Mouse (Mus musculus) midbrain, embryonic 15.5 days (tissue): ENCODE measurements around the gene Kri1. TPM values are rescaled to one million over a fixed set of nuclear protein-coding genes. Genes with fewer than 3 reads are reported as not detected.
"Not testable (repeated sequence)": the region's sequence is repeated elsewhere in the genome, so short reads cannot be mapped to it uniquely, and the experiment has no call there.

Experiments
- ATAC-seq: fragments of 200-750 bp; cut with Nextera tagmentation; replicated peaks from 2 replicates; pipeline ENCODE4 v1.8.0; 2017; ENCODE audit warnings: moderate TSS enrichment
- H3K27ac ChIP-seq: fragments of 300-500 bp; sonication (generic); 2 replicates; pipeline ENCODE4 v1.5.1; 2015; ENCODE audit warnings: mild to moderate bottlenecking, inconsistent platforms
- H3K27me3 ChIP-seq: fragments of 300-500 bp; sonication (generic); replicated peaks from 2 replicates; pipeline ENCODE4 v1.6.1; 2015; ENCODE audit warnings: inconsistent platforms
- H3K36me3 ChIP-seq: fragments of 300-500 bp; sonication (generic); replicated peaks from 2 replicates; pipeline ENCODE4 v1.6.1; 2015; ENCODE audit warnings: inconsistent platforms
- H3K4me1 ChIP-seq: fragments of 300-500 bp; sonication (generic); 2 replicates; pipeline ENCODE4 v1.6.1; 2015; ENCODE audit warnings: inconsistent platforms
- H3K4me2 ChIP-seq: fragments of 300-500 bp; sonication (generic); 2 replicates; pipeline ENCODE4 v1.6.1; 2015; ENCODE audit warnings: inconsistent platforms, mild to moderate bottlenecking, moderate library complexity
- H3K4me3 ChIP-seq: fragments of 300-500 bp; sonication (generic); 2 replicates; pipeline ENCODE4 v1.5.1; 2015; ENCODE audit warnings: mild to moderate bottlenecking, inconsistent platforms
- H3K9ac ChIP-seq: fragments of 300-500 bp; sonication (generic); 2 replicates; pipeline ENCODE4 v1.6.1; 2015; ENCODE audit warnings: mild to moderate bottlenecking, inconsistent platforms
- H3K9me3 ChIP-seq: fragments of 300-500 bp; sonication (generic); 2 replicates; pipeline ENCODE4 v1.6.1; 2016; ENCODE audit warnings: inconsistent platforms
- WGBS: fragments of 180-500 bp; shearing (Covaris S2); methylation state at CpG from one replicate; pipeline ENCODE4 v1.1.7; 2015; ENCODE audit warnings: mixed read lengths; 5-methylcytosine and 5-hydroxymethylcytosine counted together
- polyA plus RNA-seq: library from polyadenylated mRNA; unstranded; fragments of >200 nt; fragmentation: Nextera tagmentation; extraction: Ambion mirVana; gene quantifications from 2 replicates; pipeline ENCODE4 v1.2.1, GENCODE M21; 2015

The Kri1 gene
- polyA plus RNA-seq, 1 experiment from 2014 or later = 17.1 TPM

GRCm38 (mm10) chr9:21233805-21234204 is 54.0 kb downstream of the Kri1 start:
- ATAC-seq = no peak
- 84% methylated on average over 28 of the region's 28 CpGs for WGBS
- H3K36me3 ChIP-seq = peaks cover 17% of the 10 kb centered on the region; the same call in 1 of the 2 replicates

GRCm38 (mm10) chr9:21233366-21233765 is 54.4 kb downstream of the Kri1 start:
- H3K9me3 ChIP-seq = no peaks in the 10 kb centered on the region
- H3K4me2 ChIP-seq = no peak overlapping the region
- no peaks in the 10 kb centered on the region for H3K27me3 ChIP-seq
- H3K27ac ChIP-seq = no peak overlapping the region
- no peak for ATAC-seq
- peaks cover 17% of the 10 kb centered on the region; the same call in 1 of the 2 replicates for H3K36me3 ChIP-seq
- 90% methylated on average over 29 of the region's 29 CpGs for WGBS
- H3K4me1 ChIP-seq = peaks cover 25% of the 10 kb centered on the region
- H3K9ac ChIP-seq = no peak overlapping the region
- H3K4me3 ChIP-seq = no peak overlapping the region

More at GRCm38 (mm10) chr9:21233805-21234204, 54.0 kb downstream of the Kri1 start:
- Histone ChIP-seq H3K27me3 (no peaks in the 10 kb centered on the region), H3K4me2 (no peak overlapping the region), H3K4me3 (no peak overlapping the region), H3K27ac (no peak overlapping the region), H3K4me1 (peaks cover 25% of the 10 kb centered on the region), H3K9ac (no peak overlapping the region), H3K9me3 (no peaks in the 10 kb centered on the region)

GRCm38 (mm10) chr9:21232867-21233266 is 54.9 kb downstream of the Kri1 start:
- no peaks in the 10 kb centered on the region for H3K27me3 ChIP-seq
- peaks cover 24% of the 10 kb centered on the region for H3K4me1 ChIP-seq
- H3K27ac ChIP-seq = no peak overlapping the region
- no peak for ATAC-seq
- H3K9me3 ChIP-seq = no peaks in the 10 kb centered on the region
- no peak overlapping the region for H3K4me3 ChIP-seq
- no peak overlapping the region for H3K4me2 ChIP-seq
- H3K9ac ChIP-seq = no peak overlapping the region
- peaks cover 17% of the 10 kb centered on the region; the same call in 1 of the 2 replicates for H3K36me3 ChIP-seq
- 94% methylated on average over 5 of the region's 5 CpGs for WGBS

DNA sequence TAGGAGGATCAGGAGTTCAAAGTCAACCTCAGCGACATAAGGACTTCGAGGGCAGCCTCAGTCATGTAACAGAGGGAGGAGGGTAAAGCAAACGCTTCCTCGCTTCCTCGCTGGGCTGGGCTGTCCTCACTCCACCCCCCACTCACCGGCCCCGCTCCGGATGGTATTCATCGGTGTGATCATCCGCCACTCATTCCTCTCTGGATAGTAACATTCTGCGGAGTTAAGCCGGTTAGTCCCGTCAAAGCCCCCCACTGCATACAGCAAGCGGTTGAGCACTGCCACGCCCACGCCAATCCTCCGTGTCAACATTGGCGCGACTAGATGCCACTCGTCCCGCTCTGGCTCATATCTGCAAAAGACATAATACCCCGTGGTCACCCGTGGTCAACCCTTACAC is 56.2 kb downstream of the Kri1 start:
- no peaks in the 10 kb centered on the region for H3K9me3 ChIP-seq
- WGBS = 48% methylated on average over 23 of the region's 23 CpGs
- no peak overlapping the region for H3K4me3 ChIP-seq
- no peak overlapping the region for H3K9ac ChIP-seq
- peaks cover 17% of the 10 kb centered on the region for H3K4me1 ChIP-seq
- H3K36me3 ChIP-seq = peaks cover 17% of the 10 kb centered on the region; the same call in 1 of the 2 replicates
- no peak overlapping the region for H3K4me2 ChIP-seq
- ATAC-seq = no peak
- H3K27me3 ChIP-seq = no peaks in the 10 kb centered on the region
- H3K27ac ChIP-seq = no peak overlapping the region

GRCm38 (mm10) chr9:21227342-21227741 is 60.4 kb downstream of the Kri1 start:
- peak overlapping the region; percentile 3; the same call in 1 of the 2 replicates for H3K9ac ChIP-seq
- H3K27me3 ChIP-seq = 0 out of 2 replicates have a peak, but pooled peaks cover 5% of the 10 kb centered on the region
- H3K36me3 ChIP-seq = peaks cover 9% of the 10 kb centered on the region; the same call in 1 of the 2 replicates
- peak overlapping the region; percentile 44 for H3K4me2 ChIP-seq
- H3K4me1 ChIP-seq = peaks cover 8% of the 10 kb centered on the region
- 12% methylated on average over 16 of the region's 16 CpGs for WGBS
- no peak overlapping the region for H3K27ac ChIP-seq
- peak overlapping the region; percentile 17 for H3K4me3 ChIP-seq
- H3K9me3 ChIP-seq = no peaks in the 10 kb centered on the region
- ATAC-seq = peak; percentile 78

- no peak overlapping the region for H3K9ac ChIP-seq
- H3K4me3 ChIP-seq = no peak overlapping the region
These were observed 62.4 kb downstream of the Kri1 start for GRCm38 (mm10) chr9:21225415-21225758.

GRCm38 (mm10) chr9:21224576-21225414 is 63.0 kb downstream of the Kri1 start:
- Histone ChIP-seq H3K4me2 (peak overlapping the region; percentile 34), H3K9me3 (no peaks in the 10 kb centered on the region), H3K27ac (no peak overlapping the region), H3K27me3 (0 out of 2 replicates have a peak, but pooled peaks cover 5% of the 10 kb centered on the region), H3K9ac (no peak overlapping the region), H3K4me1 (peaks cover 15% of the 10 kb centered on the region), H3K36me3 (0 out of 2 replicates have a peak, but pooled peaks cover 2% of the 10 kb centered on the region), H3K4me3 (peak overlapping the region; percentile 10; the same call in 1 of the 2 replicates)
- 20% methylated on average over 26 of the region's 26 CpGs for WGBS
- no peak for ATAC-seq

More at GRCm38 (mm10) chr9:21225415-21225758, 62.4 kb downstream of the Kri1 start:
- H3K9me3 ChIP-seq = no peaks in the 10 kb centered on the region
- H3K27ac ChIP-seq = no peak overlapping the region
- peak overlapping the region; percentile 34; the same call in 1 of the 2 replicates for H3K4me2 ChIP-seq
- H3K27me3 ChIP-seq = 0 out of 2 replicates have a peak, but pooled peaks cover 5% of the 10 kb centered on the region
- peaks cover 15% of the 10 kb centered on the region for H3K4me1 ChIP-seq
- no peak for ATAC-seq
- WGBS = 26% methylated on average over 7 of the region's 7 CpGs
- H3K36me3 ChIP-seq = peaks cover 8% of the 10 kb centered on the region; the same call in 1 of the 2 replicates

DNA sequence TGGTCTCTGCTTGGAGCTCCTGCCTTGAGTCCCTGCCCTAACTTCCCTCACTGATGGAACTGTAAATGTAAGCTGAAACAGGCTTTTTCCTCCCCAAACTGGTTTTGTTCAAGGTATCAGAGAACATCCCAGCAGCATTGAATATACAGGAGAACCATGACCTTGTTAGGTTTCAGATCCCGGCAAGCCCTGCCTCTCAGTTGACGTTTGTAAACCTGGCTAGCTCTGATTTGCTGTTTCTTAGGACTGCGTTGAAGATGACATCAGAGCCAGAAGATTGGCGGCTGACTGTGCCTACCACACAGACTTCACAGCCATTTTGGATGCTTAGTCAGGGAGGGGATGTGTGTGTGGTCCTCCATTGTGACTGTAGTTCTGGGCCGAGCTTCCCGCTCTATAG is 63.9 kb downstream of the Kri1 start:
- 90% methylated on average over 6 of the region's 6 CpGs for WGBS
- Histone ChIP-seq H3K4me1 (peaks cover 15% of the 10 kb centered on the region), H3K4me3 (no peak overlapping the region), H3K9ac (no peak overlapping the region), H3K4me2 (no peak overlapping the region), H3K27me3 (0 out of 2 replicates have a peak, but pooled peaks cover 5% of the 10 kb centered on the region), H3K9me3 (no peaks in the 10 kb centered on the region), H3K36me3 (no peaks in the 10 kb centered on the region), H3K27ac (no peak overlapping the region)
- no peak for ATAC-seq

GRCm38 (mm10) chr9:21223490-21223889 is 64.3 kb downstream of the Kri1 start:
- 94% methylated on average over 2 of the region's 2 CpGs for WGBS
- H3K27me3 ChIP-seq = not testable (repeated sequence)

More at GRCm38 (mm10) chr9:21223490-21223889, 64.3 kb downstream of the Kri1 start:
- not testable (repeated sequence) for H3K9ac ChIP-seq, H3K9me3 ChIP-seq, H3K27ac ChIP-seq, H3K4me3 ChIP-seq, H3K4me2 ChIP-seq, H3K36me3 ChIP-seq, ATAC-seq
- peaks cover 15% of the 10 kb centered on the region for H3K4me1 ChIP-seq

Other genes starting within 250 kb of the Kri1 start
- 0.86 and 3.1 TPM in 2 replicates for gene Zglp1, start 220.9 kb downstream of the Kri1 start, polyA plus RNA-seq
- gene Gm49373, start 214.9 kb downstream of the Kri1 start, polyA plus RNA-seq = 1.9 and 2.4 TPM in 2 replicates
- gene Fdx1l, start 214.4 kb downstream of the Kri1 start, polyA plus RNA-seq = 70.1 and 70.5 TPM in 2 replicates
- gene Gm38431, start 196.0 kb downstream of the Kri1 start, polyA plus RNA-seq = 2.2 and 2.3 TPM in 2 replicates
- 35.0 and 36.1 TPM in 2 replicates for gene Raver1, start 196.0 kb downstream of the Kri1 start, polyA plus RNA-seq
- gene Tyk2, start 156.7 kb downstream of the Kri1 start, polyA plus RNA-seq = 12.5 TPM in 2 replicates
- gene Cdc37, start 138.0 kb downstream of the Kri1 start, polyA plus RNA-seq = 215 and 226 TPM in 2 replicates
- gene Pde4a, start 122.3 kb downstream of the Kri1 start, polyA plus RNA-seq = 42.7 and 44.5 TPM in 2 replicates
- gene Keap1, start 48.6 kb downstream of the Kri1 start, polyA plus RNA-seq = 75.4 and 78.7 TPM in 2 replicates
- 2.8 and 4.2 TPM in 2 replicates for gene S1pr5, start 39.5 kb downstream of the Kri1 start, polyA plus RNA-seq
- 54.7 and 55.7 TPM in 2 replicates for gene Atg4d, start 22.7 kb downstream of the Kri1 start, polyA plus RNA-seq
- gene Cdkn2d, start 3.4 kb upstream of the Kri1 start, polyA plus RNA-seq = 87.3 and 92.1 TPM in 2 replicates
- gene Ap1m2, start 24.4 kb upstream of the Kri1 start, polyA plus RNA-seq = 1.1 and 1.2 TPM in 2 replicates
- 63.3 and 70.0 TPM in 2 replicates for gene Slc44a2, start 32.7 kb upstream of the Kri1 start, polyA plus RNA-seq
- gene Ilf3, start 79.9 kb upstream of the Kri1 start, polyA plus RNA-seq = 246 and 256 TPM in 2 replicates
- 59.0 and 59.3 TPM in 2 replicates for gene Qtrt1, start 123.9 kb upstream of the Kri1 start, polyA plus RNA-seq
- gene Dnm2, start 136.9 kb upstream of the Kri1 start, polyA plus RNA-seq = 71.5 and 74.9 TPM in 2 replicates
- gene Tmed1, start 222.3 kb upstream of the Kri1 start, polyA plus RNA-seq = 61.2 and 62.7 TPM in 2 replicates
- gene AB124611, start 238.2 kb upstream of the Kri1 start, polyA plus RNA-seq = 1.9 and 2.6 TPM in 2 replicates